Mouse (Mus musculus) testis, adult 2 months (tissue): ENCODE data around the gene Sept12. TPM values are rescaled to one million over a fixed set of nuclear protein-coding genes. Genes with fewer than 3 reads are reported as not detected.

Source experiments
- H3K27ac ChIP-seq: fragments of 200-500 bp; 2 replicates; pipeline ENCODE4 v1.5.1; 2012; ENCODE audit warnings: low read depth, low read length; ENCODE audit not compliant: control insufficient read depth, insufficient read depth
- H3K27me3 ChIP-seq: fragments of 200-500 bp; 2 replicates; pipeline ENCODE4 v1.6.1; 2012; ENCODE audit warnings: mild to moderate bottlenecking, low read length, moderate library complexity; ENCODE audit not compliant: control insufficient read depth, insufficient read depth
- H3K36me3 ChIP-seq: fragments of 200-500 bp; 2 replicates; pipeline ENCODE4 v1.6.1; 2012; ENCODE audit warnings: mild to moderate bottlenecking, low read length; ENCODE audit not compliant: control insufficient read depth, insufficient read depth
- H3K4me1 ChIP-seq: fragments of 200-500 bp; 2 replicates; pipeline ENCODE4 v1.6.1; 2012; ENCODE audit warnings: low read length; ENCODE audit not compliant: control insufficient read depth, insufficient read depth
- H3K4me3 ChIP-seq: fragments of 200-500 bp; 2 replicates; pipeline ENCODE4 v1.5.1; 2012; ENCODE audit warnings: low read depth, mild to moderate bottlenecking, low read length, moderate library complexity, mixed read lengths; ENCODE audit not compliant: control insufficient read depth
- CTCF ChIP-seq: fragments of 200-500 bp; IDR thresholded peaks from 2 replicates; pipeline ENCODE4 v1.5.1; 2012; ENCODE audit warnings: low read depth, mild to moderate bottlenecking, inconsistent platforms, low read length, moderate library complexity; ENCODE audit not compliant: control insufficient read depth, insufficient read depth, insufficient replicate concordance
- POLR2A ChIP-seq: fragments of 200-500 bp; IDR thresholded peaks from 2 replicates; pipeline ENCODE4 v1.6.1; 2012; ENCODE audit warnings: low read depth, mild to moderate bottlenecking, inconsistent platforms, low read length, moderate library complexity; ENCODE audit not compliant: control insufficient read depth
- polyA plus RNA-seq: library from polyadenylated mRNA; depleted of rRNA; stranded (reverse); fragments of >200 nt; gene quantifications from 2 replicates; pipeline ENCODE4 v1.2.3, GENCODE M21; 2012

Gene Sept12
- polyA plus RNA-seq, 1 experiment, result 558 TPM

DNA sequence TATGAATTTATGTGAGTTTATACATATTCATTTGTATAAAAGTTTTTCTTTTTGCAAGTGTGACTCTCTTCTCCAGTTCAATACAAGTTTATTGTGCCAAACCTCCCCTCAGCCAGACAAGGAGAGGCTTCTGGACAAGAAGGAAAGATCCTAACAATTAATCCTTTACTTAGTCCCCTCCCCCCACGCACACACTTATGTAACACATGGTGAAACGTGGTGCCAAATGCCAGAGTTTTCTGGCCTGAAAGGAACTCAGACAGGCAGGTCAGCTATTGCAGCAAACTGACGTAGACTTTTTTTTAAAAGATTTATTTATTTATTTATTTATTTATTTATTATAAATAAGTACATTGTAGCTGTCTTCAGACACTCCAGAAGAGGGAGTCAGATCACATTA, 3.0 kb upstream of the Sept12 start:
- Histone ChIP-seq H3K27ac (no peak overlapping the region), H3K4me1 (peaks cover 4% of the 10 kb centered on the region; the same call in 1 of the 2 replicates), H3K27me3 (no peaks in the 10 kb centered on the region), H3K36me3 (no peaks in the 10 kb centered on the region), H3K4me3 (no peak overlapping the region)
- no peak for TF ChIP-seq CTCF

DNA sequence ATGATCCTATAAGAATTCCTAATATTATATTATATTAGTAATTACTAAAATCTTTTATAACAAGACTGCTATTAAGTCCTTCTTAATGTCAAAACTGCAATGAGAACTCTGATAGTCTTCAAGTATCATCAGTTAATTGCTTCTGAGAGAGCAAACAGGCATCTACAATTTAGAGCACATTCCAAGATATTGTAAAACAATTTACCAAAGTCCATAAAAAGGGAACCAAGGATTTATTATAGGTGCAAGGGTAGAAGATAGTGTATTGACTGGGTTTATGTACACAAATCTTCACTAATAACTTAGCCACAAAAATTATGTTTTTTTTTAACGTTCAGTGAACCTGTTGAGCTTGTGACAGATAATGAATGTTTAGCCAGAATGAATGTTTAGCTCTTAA, 1.3 kb upstream of the Sept12 start:
- Histone ChIP-seq H3K4me1 (peaks cover 4% of the 10 kb centered on the region; the same call in 1 of the 2 replicates), H3K27me3 (no peaks in the 10 kb centered on the region), H3K27ac (no peak overlapping the region), H3K36me3 (no peaks in the 10 kb centered on the region), H3K4me3 (no peak overlapping the region)
- TF ChIP-seq CTCF, result no peak
- TF ChIP-seq POLR2A, result no peak

DNA sequence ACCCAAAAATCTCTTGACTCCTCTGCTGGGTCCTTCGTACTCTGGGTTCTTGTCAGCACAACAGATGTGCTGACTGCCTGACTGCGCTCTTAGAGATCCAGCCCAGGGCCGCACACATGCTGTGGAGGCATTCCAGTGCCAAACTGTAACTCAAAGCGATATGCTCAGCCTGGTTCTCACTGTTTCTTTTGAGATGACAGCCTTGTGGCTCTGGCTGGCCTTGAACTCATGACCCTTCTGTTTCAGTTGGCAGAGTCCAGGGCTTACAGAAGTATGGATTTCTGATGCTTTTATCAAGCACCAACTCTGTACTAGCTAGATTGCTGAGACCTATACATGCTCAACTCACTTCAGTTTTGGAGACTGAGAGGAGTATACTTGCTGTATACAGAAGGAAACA, 4.4 kb downstream of the Sept12 start:
- Histone ChIP-seq H3K36me3 (peaks cover 1% of the 10 kb centered on the region), H3K27me3 (no peaks in the 10 kb centered on the region), H3K4me1 (peaks cover 8% of the 10 kb centered on the region), H3K4me3 (no peak overlapping the region), H3K27ac (no peak overlapping the region; the same call in 1 of the 2 replicates)
- TF ChIP-seq CTCF, result no peak
- no peak for TF ChIP-seq POLR2A

DNA sequence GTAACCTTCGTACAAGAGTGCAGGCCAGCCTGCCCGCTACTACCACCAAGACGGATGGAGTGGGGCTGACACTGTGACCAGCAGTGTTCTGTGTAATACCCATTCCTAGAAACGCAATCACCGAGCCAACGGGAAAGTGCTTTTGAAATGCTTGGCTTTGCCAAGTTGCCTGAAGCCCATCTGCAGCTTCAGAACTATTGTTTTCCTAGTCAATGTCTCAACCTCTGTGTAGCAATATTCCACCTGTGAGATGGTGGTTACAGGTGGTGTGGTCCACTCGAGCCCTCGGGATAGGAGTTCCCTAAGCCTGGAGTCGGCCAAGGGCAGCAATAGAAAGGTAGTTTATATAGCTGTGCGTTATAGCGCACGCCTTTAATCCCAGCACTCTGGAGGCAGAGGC, 12.9 kb downstream of the Sept12 start:
- Histone ChIP-seq H3K4me1 (peaks cover 5% of the 10 kb centered on the region; the same call in 1 of the 2 replicates), H3K27ac (no peak overlapping the region), H3K27me3 (no peaks in the 10 kb centered on the region), H3K36me3 (no peaks in the 10 kb centered on the region), H3K4me3 (no peak overlapping the region)
- TF ChIP-seq POLR2A, result no peak
- TF ChIP-seq CTCF, result no peak

DNA sequence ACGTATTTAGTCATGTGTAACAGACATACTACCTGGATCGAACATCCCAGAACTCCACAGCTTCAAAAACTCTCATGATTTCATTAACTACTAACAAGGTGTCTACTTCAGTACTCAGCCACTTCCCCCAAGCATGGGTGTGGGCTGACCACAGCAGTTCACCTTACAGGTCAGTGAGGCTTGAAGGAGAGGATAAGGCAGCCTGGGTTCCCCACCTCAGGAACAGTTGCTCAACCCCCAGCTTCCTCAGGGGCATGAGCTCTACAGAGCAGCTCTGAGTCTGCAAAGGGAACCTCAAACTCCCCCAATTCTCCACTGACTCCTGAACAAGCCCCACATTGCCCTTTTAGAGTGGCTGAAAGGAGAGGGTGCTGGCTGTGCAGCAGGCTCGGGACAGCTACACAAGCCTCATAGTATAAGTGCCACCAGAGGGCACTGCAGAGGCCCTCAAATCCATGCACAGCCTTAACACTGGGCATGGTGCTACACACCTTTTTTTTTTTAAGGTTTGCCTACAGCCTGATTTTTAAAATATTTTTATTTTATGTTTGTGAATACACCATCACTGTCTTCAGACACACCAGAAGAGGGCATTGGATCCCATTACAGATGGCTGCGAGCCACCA, 17.8 kb downstream of the Sept12 start:
- TF ChIP-seq POLR2A (no peak), CTCF (peak; percentile 36; the same call in 1 of the 2 replicates)
- Histone ChIP-seq H3K27me3 (no peaks in the 10 kb centered on the region), H3K4me1 (no peaks in the 10 kb centered on the region)

DNA sequence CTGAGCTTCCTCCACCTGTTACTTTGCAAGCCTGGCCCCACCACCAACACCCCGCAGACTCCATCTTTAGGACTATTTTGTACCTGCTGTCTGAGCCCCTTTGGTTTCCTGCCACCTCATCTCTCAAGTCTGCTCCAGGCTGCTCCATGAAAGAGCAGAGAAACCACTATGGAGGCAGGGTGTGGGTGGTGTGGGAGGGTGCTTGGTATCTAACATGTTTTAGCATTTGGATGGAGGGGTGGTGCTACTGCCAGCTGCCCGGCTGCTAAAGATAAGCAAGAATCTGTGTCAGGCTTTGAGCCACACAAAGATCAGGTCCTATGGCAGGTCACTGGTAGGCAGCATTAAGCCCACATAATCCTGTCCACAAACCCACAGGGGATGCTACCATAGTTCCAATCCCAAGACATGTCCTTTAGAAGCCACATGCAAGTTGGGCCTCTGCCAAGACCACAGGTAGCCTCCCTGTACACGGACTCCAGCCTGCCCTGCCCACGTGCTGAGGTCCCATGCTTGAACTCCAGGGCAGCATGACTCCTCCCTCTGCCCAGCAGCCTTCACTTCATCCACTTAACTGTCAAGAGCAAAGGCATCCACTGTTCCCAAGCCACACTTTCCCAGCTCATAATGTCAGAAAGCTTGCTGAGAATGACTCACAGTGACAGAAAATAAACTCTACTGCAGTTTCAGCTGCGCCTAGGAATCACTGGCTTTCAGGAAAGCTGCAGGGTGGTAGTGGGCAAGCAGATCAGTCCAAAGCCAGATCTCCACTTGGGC, 19.2 kb downstream of the Sept12 start:
- Histone ChIP-seq H3K27ac (no peak overlapping the region), H3K4me1 (no peaks in the 10 kb centered on the region), H3K36me3 (no peaks in the 10 kb centered on the region; the same call in 1 of the 2 replicates), H3K27me3 (no peaks in the 10 kb centered on the region), H3K4me3 (peak overlapping the region; percentile 44)
- TF ChIP-seq CTCF, result no peak
- TF ChIP-seq POLR2A, result no peak

More for the DNA sequence above, 17.8 kb downstream of the Sept12 start:
- no peak overlapping the region for H3K27ac ChIP-seq
- no peaks in the 10 kb centered on the region for H3K36me3 ChIP-seq
- H3K4me3 ChIP-seq, result no peak overlapping the region

DNA sequence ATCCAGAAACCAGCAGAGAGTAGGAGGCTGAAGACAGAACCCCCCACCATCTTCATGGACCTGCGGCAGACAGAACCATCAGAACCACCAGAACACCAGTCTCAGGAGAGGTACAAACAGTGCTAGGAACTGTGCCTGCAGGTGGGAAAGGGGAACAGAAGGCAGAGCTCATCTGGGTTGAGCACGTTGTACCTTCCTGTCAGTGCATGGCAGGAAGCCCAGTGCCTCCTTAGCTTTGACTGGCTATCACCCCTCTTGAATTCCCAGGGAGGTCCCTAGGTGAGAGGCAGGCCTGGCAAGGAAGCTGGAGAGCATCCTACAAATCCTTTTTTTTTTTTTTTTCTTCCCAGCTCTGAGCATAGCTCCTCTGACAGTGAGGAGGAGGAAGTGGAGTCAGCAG, 21.5 kb downstream of the Sept12 start:
- no peak overlapping the region for H3K4me3 ChIP-seq
- TF ChIP-seq CTCF (no peak), POLR2A (no peak)
- no peaks in the 10 kb centered on the region; the same call in 1 of the 2 replicates for H3K36me3 ChIP-seq
- H3K27ac ChIP-seq, result no peak overlapping the region
- H3K4me1 ChIP-seq, result no peaks in the 10 kb centered on the region
- no peaks in the 10 kb centered on the region for H3K27me3 ChIP-seq
